Mouse (Mus musculus) cerebellum, adult 2 months (tissue): ENCODE results near the gene Tbk1.

ENCODE experiments used
- CTCF ChIP-seq: fragments of 200-500 bp; IDR thresholded peaks from 2 replicates; pipeline ENCODE4 v1.5.1; 2011; ENCODE audit warnings: low read depth, mild to moderate bottlenecking, control low read depth, low read length, moderate library complexity, borderline replicate concordance; ENCODE audit not compliant: insufficient read depth
- POLR2A ChIP-seq: fragments of 200-500 bp; IDR thresholded peaks from 2 replicates; pipeline ENCODE4 v1.6.1; 2011; ENCODE audit warnings: low read length, control low read depth, borderline replicate concordance; ENCODE audit not compliant: insufficient read depth

DNA sequence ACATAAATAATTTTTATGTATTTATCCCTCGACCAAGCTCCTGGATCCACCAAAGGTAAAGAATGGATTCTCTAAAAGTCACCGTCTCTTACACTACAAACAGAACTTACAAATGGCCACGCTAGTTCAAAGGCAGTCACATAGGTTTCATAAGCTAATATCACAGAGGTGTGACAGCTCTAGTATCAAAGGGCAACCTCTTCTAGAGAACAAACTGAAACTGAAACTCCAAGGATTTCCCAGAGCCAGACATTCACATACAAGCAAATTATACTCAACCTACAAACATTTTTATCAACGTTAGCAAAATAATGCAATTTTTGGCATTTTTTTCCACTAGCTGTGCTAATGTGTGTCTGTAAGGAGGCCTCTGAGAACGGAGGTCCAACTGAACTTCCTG, 6.2 kb downstream of the Tbk1 start:
- TF ChIP-seq CTCF (no peak), POLR2A (no peak)
